Mouse (Mus musculus) MEL (cell line): Measurements from ENCODE around the gene Srp14. TPM values are rescaled to one million over a fixed set of nuclear protein-coding genes. Genes with fewer than 3 reads are reported as not detected.

Experiments
- DNase-seq: peaks from one replicate; pipeline ENCODE4 v3.0.0; 2011; ENCODE audit warnings: low read depth, low spot score
- H3K27ac ChIP-seq: 2 replicates; pipeline ENCODE4 v1.5.1; 2012; ENCODE audit warnings: low read depth, mild to moderate bottlenecking, control low read depth, low read length, moderate library complexity; ENCODE audit not compliant: control insufficient read depth
- H3K27me3 ChIP-seq, 2 experiments: fragments of 150-350 bp in 1 of 2; sonication (generic) in 1 of 2; 2 replicates each; pipeline ENCODE4 v1.6.1; 2012; ENCODE audit warnings: low read length in 2 of 2, mild to moderate bottlenecking in 2 of 2, improper control_type of control experiment in 1 of 2, moderate library complexity in 1 of 2; ENCODE audit not compliant: insufficient read depth in 2 of 2, control insufficient read depth in 1 of 2
- H3K36me3 ChIP-seq, 2 experiments: 2 replicates each; pipeline ENCODE4 v1.6.1; 2012 to 2014; ENCODE audit warnings: low read length in 2 of 2, improper control_type of control experiment in 1 of 2, inconsistent platforms in 1 of 2, mild to moderate bottlenecking in 1 of 2; ENCODE audit not compliant: insufficient read depth in 2 of 2, control insufficient read depth in 1 of 2
- H3K4me1 ChIP-seq, 2 experiments: fragments of 150-350 bp in 1 of 2; sonication (generic) in 1 of 2; 2 replicates each; pipeline ENCODE4 v1.6.1; 2012; ENCODE audit warnings: low read length in 2 of 2, improper control_type of control experiment in 1 of 2, mild to moderate bottlenecking in 1 of 2; ENCODE audit not compliant: insufficient read depth in 2 of 2, control insufficient read depth in 1 of 2
- H3K4me3 ChIP-seq, 2 experiments: fragments of 150-350 bp in 1 of 2; sonication (generic) in 1 of 2; 2 replicates each; pipeline ENCODE4 v1.5.1; 2012; ENCODE audit warnings: low read depth in 2 of 2, low read length in 2 of 2, mild to moderate bottlenecking in 2 of 2, moderate library complexity in 2 of 2, control low read depth in 1 of 2, improper control_type of control experiment in 1 of 2; ENCODE audit not compliant: control insufficient read depth in 1 of 2, insufficient read depth in 1 of 2
- H3K79me2 ChIP-seq: 2 replicates; pipeline ENCODE4 v1.6.1; 2012; ENCODE audit warnings: mild to moderate bottlenecking, low read length, moderate library complexity; ENCODE audit not compliant: control insufficient read depth, poor library complexity, insufficient read depth
- H3K9ac ChIP-seq: 2 replicates; pipeline ENCODE4 v1.6.1; 2012; ENCODE audit warnings: low read depth, mild to moderate bottlenecking, control low read depth, low read length, moderate library complexity; ENCODE audit not compliant: control insufficient read depth, poor library complexity, severe bottlenecking
- H3K9me3 ChIP-seq: fragments of 150-350 bp; sonication (generic); replicated peaks from 2 replicates; pipeline ENCODE4 v1.6.1; 2012; ENCODE audit warnings: mild to moderate bottlenecking, low read length, improper control_type of control experiment, moderate library complexity; ENCODE audit not compliant: insufficient read depth
- CHD2 ChIP-seq: IDR thresholded peaks from 2 replicates; pipeline ENCODE4 v1.6.1; 2011; ENCODE audit warnings: low read length, improper control_type of control experiment
- GATA1 ChIP-seq: IDR thresholded peaks from 2 replicates; pipeline ENCODE4 v1.6.1; 2011; ENCODE audit warnings: low read depth, low read length, improper control_type of control experiment
- JUND ChIP-seq: IDR thresholded peaks from 2 replicates; pipeline ENCODE4 v1.6.1; 2011; ENCODE audit warnings: low read depth, mild to moderate bottlenecking, improper control_type of control experiment, low read length
- KAT2A ChIP-seq: conservative IDR thresholded peaks from 2 replicates; pipeline ENCODE4 v1.6.1; 2012; ENCODE audit warnings: low read depth, low read length, improper control_type of control experiment, inconsistent platforms
- MAFK ChIP-seq: IDR thresholded peaks from 2 replicates; pipeline ENCODE4 v1.6.1; 2011; ENCODE audit warnings: low read depth, mild to moderate bottlenecking, low read length, improper control_type of control experiment, borderline replicate concordance
- MAX ChIP-seq: IDR thresholded peaks from 2 replicates; pipeline ENCODE4 v1.6.1; 2011; ENCODE audit warnings: low read length, improper control_type of control experiment
- MEF2A ChIP-seq: IDR thresholded peaks from 2 replicates; pipeline ENCODE4 v1.6.1; 2014; ENCODE audit warnings: low read depth, mild to moderate bottlenecking, inconsistent platforms, low read length, improper control_type of control experiment; ENCODE audit not compliant: poor library complexity, insufficient replicate concordance, severe bottlenecking; ENCODE audit errors: extremely low read depth
- NELFE ChIP-seq: IDR thresholded peaks from 2 replicates; pipeline ENCODE4 v1.6.1; 2011; ENCODE audit warnings: low read depth, low read length, improper control_type of control experiment
- POLR2A ChIP-seq, 2 experiments: IDR thresholded peaks; 2 replicates each; pipeline ENCODE4 v1.6.1; 2011 to 2012; ENCODE audit warnings: low read length in 2 of 2, mild to moderate bottlenecking in 2 of 2, control low read depth in 1 of 2, improper control_type of control experiment in 1 of 2, low read depth in 1 of 2, moderate library complexity in 1 of 2; ENCODE audit not compliant: control insufficient read depth in 1 of 2, insufficient read depth in 1 of 2, poor library complexity in 1 of 2
- POLR2AphosphoS2 ChIP-seq: IDR thresholded peaks from 2 replicates; pipeline ENCODE4 v1.6.1; 2011; ENCODE audit warnings: low read length, improper control_type of control experiment
- POLR2AphosphoS5 ChIP-seq: IDR thresholded peaks from 2 replicates; pipeline ENCODE4 v1.6.1; 2012; ENCODE audit warnings: low read depth, borderline replicate concordance, mild to moderate bottlenecking, inconsistent platforms, low read length, moderate library complexity, mixed read lengths
- RCOR1 ChIP-seq: IDR thresholded peaks from 2 replicates; pipeline ENCODE4 v1.6.1; 2012; ENCODE audit warnings: low read depth, mild to moderate bottlenecking, inconsistent platforms, low read length, improper control_type of control experiment
- SMC3 ChIP-seq: IDR thresholded peaks from 2 replicates; pipeline ENCODE4 v1.6.1; 2011; ENCODE audit warnings: low read depth, low read length, improper control_type of control experiment
- TBP ChIP-seq: IDR thresholded peaks from 2 replicates; pipeline ENCODE4 v1.8.0; 2011; ENCODE audit warnings: low read depth, low read length, improper control_type of control experiment
- TCF12 ChIP-seq: IDR thresholded peaks from 2 replicates; pipeline ENCODE4 v1.6.1; 2014; ENCODE audit warnings: low read depth, mild to moderate bottlenecking, inconsistent platforms, low read length, improper control_type of control experiment, moderate library complexity
- UBTF ChIP-seq: IDR thresholded peaks from 2 replicates; pipeline ENCODE4 v1.6.1; 2012; ENCODE audit warnings: low read depth, mild to moderate bottlenecking, inconsistent platforms, low read length, improper control_type of control experiment, moderate library complexity, borderline replicate concordance; ENCODE audit not compliant: insufficient read depth
- USF1 ChIP-seq: IDR thresholded peaks from 2 replicates; pipeline ENCODE4 v1.6.1; 2014; ENCODE audit warnings: low read depth, mild to moderate bottlenecking, inconsistent platforms, low read length, improper control_type of control experiment, moderate library complexity
- USF2 ChIP-seq, 2 experiments: IDR thresholded peaks; 2 replicates each; pipeline ENCODE4 v1.6.1; 2011 to 2012; ENCODE audit warnings: improper control_type of control experiment in 2 of 2, low read length in 2 of 2, borderline replicate concordance in 1 of 2, inconsistent platforms in 1 of 2, low read depth in 1 of 2, mild to moderate bottlenecking in 1 of 2; ENCODE audit not compliant: insufficient read depth in 1 of 2
- ZC3H11A ChIP-seq: IDR thresholded peaks from 2 replicates; pipeline ENCODE4 v1.6.1; 2012; ENCODE audit warnings: low read depth, mild to moderate bottlenecking, inconsistent platforms, low read length, improper control_type of control experiment
- ZKSCAN1 ChIP-seq: IDR thresholded peaks from 2 replicates; pipeline ENCODE4 v1.6.1; 2012; ENCODE audit warnings: low read depth, mild to moderate bottlenecking, inconsistent platforms, low read length, improper control_type of control experiment, moderate library complexity
- ZNF384 ChIP-seq: IDR thresholded peaks from 2 replicates; pipeline ENCODE4 v1.6.1; 2012; ENCODE audit warnings: low read depth, mild to moderate bottlenecking, inconsistent platforms, low read length, improper control_type of control experiment
- polyA plus RNA-seq, 2 experiments: library from polyadenylated mRNA; stranded (reverse) in 1 of 2; unstranded in 1 of 2; fragments of >175 nt in 1 of 2; fragments of >200 nt in 1 of 2; gene quantifications; 2 replicates each; pipeline versions ENCODE4 v1.2.1 to v1.2.4; 2012; ENCODE audit warnings: low replicate concordance in 2 of 2, low read depth in 1 of 2; ENCODE audit not compliant: insufficient read length in 2 of 2, insufficient read depth in 1 of 2, missing spikeins in 1 of 2
- total RNA-seq: library from RNA; depleted of rRNA; stranded (reverse); fragments of 300-350 nt; gene quantifications from 2 replicates; pipeline ENCODE4 v1.2.3, GENCODE M21; 2012

Srp14 gene
- total and polyA plus RNA-seq, 3 experiments: 235 to 272 TPM; not detected in 1

GRCm38 (mm10) chr2:118461480-118462165, 17.9 kb downstream of the Srp14 start:
- Histone ChIP-seq H3K9ac (no peak overlapping the region), H3K36me3 (no peaks in the 10 kb centered on the region; a peak in 1 of 4 replicates), H3K9me3 (no peaks in the 10 kb centered on the region), H3K27ac (no peak overlapping the region), H3K27me3 (no peaks in the 10 kb centered on the region), H3K4me3 (no peak overlapping the region), H3K79me2 (no peaks in the 10 kb centered on the region), H3K4me1 (no peaks in the 10 kb centered on the region)
- TF ChIP-seq UBTF (no peak), ZC3H11A (no peak), TBP (no peak), POLR2A (IDR thresholded peaks at IDR 0.05; ENCODE audit: control insufficient read depth in 1 of 2, insufficient read depth in 1 of 2, low read depth in 1 of 2, low read length in 2 of 2, poor library complexity in 1 of 2) (no peak), MAFK (no peak), ZKSCAN1 (no peak), MAX (no peak), USF1 (no peak), KAT2A (no peak), GATA1 (no peak), NELFE (no peak)
- DNase-seq: no peak

- no peaks in the 10 kb centered on the region for H3K79me2 ChIP-seq
- H3K27me3 ChIP-seq: no peaks in the 10 kb centered on the region
- DNase-seq: no peak
- no peak for TF ChIP-seq RCOR1
- no peak for TF ChIP-seq MEF2A
- no peak for TF ChIP-seq KAT2A
- no peak for TF ChIP-seq TCF12
- TF ChIP-seq GATA1: no peak
- TF ChIP-seq USF2 (IDR thresholded peaks at IDR 0.05; ENCODE audit: borderline replicate concordance in 1 of 2, insufficient read depth in 1 of 2, low read depth in 1 of 2, low read length in 2 of 2): no peak
- TF ChIP-seq JUND: no peak
- TF ChIP-seq POLR2AphosphoS2: no peak
- TF ChIP-seq POLR2AphosphoS5: no peak
- no peak for TF ChIP-seq SMC3
- no peak for TF ChIP-seq ZNF384
- TF ChIP-seq ZC3H11A: no peak
- TF ChIP-seq POLR2A (IDR thresholded peaks at IDR 0.05; ENCODE audit: control insufficient read depth in 1 of 2, insufficient read depth in 1 of 2, low read depth in 1 of 2, low read length in 2 of 2, poor library complexity in 1 of 2): no peak
- no peak for TF ChIP-seq CHD2
- no peaks in the 10 kb centered on the region for H3K4me1 ChIP-seq
- H3K4me3 ChIP-seq: no peak overlapping the region
- no peaks in the 10 kb centered on the region for H3K9me3 ChIP-seq
- no peaks in the 10 kb centered on the region; a peak in 1 of 4 replicates for H3K36me3 ChIP-seq
- H3K27ac ChIP-seq: no peak overlapping the region
- no peak overlapping the region for H3K9ac ChIP-seq
These were observed 21.8 kb downstream of the Srp14 start for GRCm38 (mm10) chr2:118457463-118458261.
